Mouse (Mus musculus) lung, postnatal 0 days (tissue): ENCODE measurements around the gene Naa50. TPM values are rescaled to one million over a fixed set of nuclear protein-coding genes. Genes with fewer than 3 reads are reported as not detected.

ENCODE experiments used
- ATAC-seq: fragments of 200-750 bp; cut with Nextera tagmentation; 2 replicates; pipeline ENCODE4 v1.8.0; 2017; ENCODE audit warnings: moderate library complexity
- DNase-seq: peaks from one replicate; pipeline ENCODE4 v3.0.0-alpha.2; 2016; ENCODE audit warnings: low spot score
- H3K27ac ChIP-seq: fragments of 300-500 bp; sonication (generic); 2 replicates; pipeline ENCODE4 v1.5.1; 2014; ENCODE audit warnings: antibody characterized with exemption, mild to moderate bottlenecking, low read length, mixed read lengths
- H3K27me3 ChIP-seq: fragments of 300-500 bp; sonication (generic); replicated peaks from 2 replicates; pipeline ENCODE4 v1.6.1; 2014; ENCODE audit warnings: low read length, mixed read lengths; ENCODE audit not compliant: insufficient read depth
- H3K36me3 ChIP-seq: fragments of 300-500 bp; sonication (generic); 2 replicates; pipeline ENCODE4 v1.6.1; 2014; ENCODE audit warnings: low read length, mixed read lengths; ENCODE audit not compliant: insufficient read depth
- H3K4me1 ChIP-seq: fragments of 300-500 bp; sonication (generic); 2 replicates; pipeline ENCODE4 v1.6.1; 2014; ENCODE audit warnings: antibody characterized with exemption, low read depth, low read length, mixed read lengths; ENCODE audit not compliant: insufficient read depth
- H3K4me2 ChIP-seq: fragments of 300-500 bp; sonication (generic); replicated peaks from 2 replicates; pipeline ENCODE4 v1.6.1; 2014; ENCODE audit warnings: low read depth, mild to moderate bottlenecking, low read length, moderate library complexity, mixed read lengths
- H3K4me3 ChIP-seq: fragments of 300-500 bp; sonication (generic); 2 replicates; pipeline ENCODE4 v1.5.1; 2014; ENCODE audit warnings: low read depth, low read length
- H3K9ac ChIP-seq: fragments of 300-500 bp; sonication (generic); replicated peaks from 2 replicates; pipeline ENCODE4 v1.6.1; 2014; ENCODE audit warnings: low read depth, mild to moderate bottlenecking
- H3K9me3 ChIP-seq: fragments of 300-500 bp; sonication (generic); 2 replicates; pipeline ENCODE4 v1.6.1; 2016; ENCODE audit warnings: low read length, mixed read lengths
- CTCF ChIP-seq: IDR thresholded peaks from 2 replicates; pipeline ENCODE4 v1.5.1; 2016; ENCODE audit warnings: antibody characterized with exemption, mild to moderate bottlenecking
- EP300 ChIP-seq: IDR thresholded peaks from 2 replicates; pipeline ENCODE4 v1.6.1; 2016; ENCODE audit warnings: antibody characterized with exemption, mild to moderate bottlenecking, control low read depth
- WGBS: fragments of 180-500 bp; shearing (Covaris S2); extraction: QIAGEN DNeasy Blood & Tissue Kit; methylation state at CpG from one replicate; pipeline ENCODE4 v1.1.7; 2014; 5-methylcytosine and 5-hydroxymethylcytosine counted together
- polyA plus RNA-seq: library from polyadenylated mRNA; unstranded; fragments of >200 nt; fragmentation: Nextera tagmentation; extraction: Ambion mirVana; gene quantifications from 2 replicates; pipeline ENCODE4 v1.2.1, GENCODE M21; 2015

Gene Naa50
- polyA plus RNA-seq, 1 experiment from 2014 or later = 30.0 TPM

DNA sequence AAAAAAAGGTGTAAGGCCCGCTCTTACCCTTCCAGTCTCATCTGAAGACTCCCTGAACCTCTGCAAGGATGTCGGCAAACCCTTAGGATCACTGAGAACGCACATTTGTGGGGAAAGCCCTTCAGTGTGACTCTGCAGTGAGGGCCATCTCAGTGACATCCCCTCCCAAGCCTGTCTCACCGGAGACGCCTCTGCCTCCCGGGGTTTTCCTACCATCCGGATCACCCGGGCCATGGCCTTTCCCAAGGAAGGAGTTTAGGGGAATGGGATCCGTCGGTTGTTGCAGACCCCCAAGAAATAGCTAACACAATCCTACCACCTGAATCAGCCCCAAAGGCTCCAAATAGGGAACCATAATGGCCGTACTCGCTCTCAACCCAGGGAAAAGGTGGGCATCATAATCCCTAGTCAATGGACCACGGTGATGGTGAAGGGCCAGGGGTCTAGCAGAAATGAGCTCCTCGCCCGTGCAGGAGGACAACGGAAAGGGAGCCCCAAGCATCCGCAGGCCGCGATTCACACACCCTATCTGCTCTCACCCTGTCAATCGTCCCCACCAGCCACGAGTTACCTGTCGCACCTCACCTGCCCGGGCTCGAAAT, 1.2 kb upstream of the Naa50 start:
- Histone ChIP-seq H3K36me3 (no peaks in the 10 kb centered on the region), H3K9ac (peak overlapping the region; percentile 92), H3K9me3 (no peaks in the 10 kb centered on the region), H3K27me3 (no peaks in the 10 kb centered on the region), H3K27ac (peak overlapping the region; percentile 99), H3K4me3 (peak overlapping the region; percentile 99), H3K4me2 (peak overlapping the region; percentile 87), H3K4me1 (peaks cover 3% of the 10 kb centered on the region)
- TF ChIP-seq EP300 (no peak), CTCF (no peak)
- whole genome bisulfite sequencing = 2% methylated on average over 24 of the region's 24 CpGs
- DNase-seq (no peak), ATAC-seq (no peak)

GRCm38 (mm10) chr16:44138979-44139535, 573 bp upstream of the Naa50 start:
- Histone ChIP-seq H3K4me3 (peak overlapping the region; percentile 99), H3K4me1 (peaks cover 3% of the 10 kb centered on the region), H3K36me3 (no peaks in the 10 kb centered on the region), H3K27me3 (no peaks in the 10 kb centered on the region), H3K4me2 (peak overlapping the region; percentile 87), H3K9me3 (no peaks in the 10 kb centered on the region), H3K9ac (peak overlapping the region; percentile 92), H3K27ac (peak overlapping the region; percentile 99)
- peak; percentile 83 for ATAC-seq
- TF ChIP-seq CTCF = no peak
- peak; percentile 90 for TF ChIP-seq EP300
- peak; percentile 98 for DNase-seq
- under 1% methylated on average over 25 of the region's 25 CpGs for WGBS

- Histone ChIP-seq H3K4me3 (peak overlapping the region; percentile 99), H3K4me2 (peak overlapping the region; percentile 87), H3K27ac (peak overlapping the region; percentile 99), H3K4me1 (peaks cover 3% of the 10 kb centered on the region), H3K27me3 (no peaks in the 10 kb centered on the region), H3K9me3 (no peaks in the 10 kb centered on the region), H3K36me3 (no peaks in the 10 kb centered on the region), H3K9ac (peak overlapping the region; percentile 92)
- DNase-seq (peak; percentile 96), ATAC-seq (peak; percentile 62)
- 2% methylated on average over 37 of the region's 44 CpGs for WGBS
- TF ChIP-seq EP300 (no peak), CTCF (peak; percentile 63)
These were observed 657 bp downstream of the Naa50 start for GRCm38 (mm10) chr16:44140186-44140787.

DNA sequence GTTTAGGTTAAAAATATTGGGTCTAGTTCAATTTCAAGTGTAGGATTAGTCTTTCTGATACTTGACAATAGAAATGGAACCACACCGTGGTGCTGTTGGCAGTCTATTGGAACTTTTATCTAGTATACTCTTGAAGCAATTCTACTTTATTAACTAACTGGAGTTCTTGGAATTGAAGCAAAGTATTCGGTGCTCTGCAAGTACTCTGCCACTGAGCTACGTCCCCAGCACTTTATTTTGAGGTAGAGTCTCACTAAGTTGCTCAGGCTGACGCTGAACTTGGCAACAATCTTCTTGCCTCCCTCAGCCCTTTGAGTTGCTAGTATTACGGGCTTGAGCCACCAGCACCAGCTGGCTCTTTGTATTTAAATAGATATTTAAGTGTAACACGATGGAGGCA, 1.9 kb downstream of the Naa50 start:
- Histone ChIP-seq H3K9me3 (no peaks in the 10 kb centered on the region), H3K4me2 (peak overlapping the region; percentile 87; the same call in 1 of the 2 replicates), H3K4me1 (peaks cover 3% of the 10 kb centered on the region; the same call in 1 of the 2 replicates), H3K27me3 (no peaks in the 10 kb centered on the region), H3K4me3 (no peak overlapping the region), H3K9ac (0 out of 2 replicates have a peak overlapping the region, but pooled peaks have one; percentile 27), H3K36me3 (no peaks in the 10 kb centered on the region), H3K27ac (peak overlapping the region; percentile 62)
- ATAC-seq = no peak
- peak; percentile 48 for DNase-seq
- TF ChIP-seq EP300 (no peak), CTCF (no peak)
- WGBS = 20% methylated on average over 6 of the region's 6 CpGs

GRCm38 (mm10) chr16:44149002-44149767, 9.6 kb downstream of the Naa50 start:
- Histone ChIP-seq H3K4me3 (no peak overlapping the region), H3K36me3 (no peaks in the 10 kb centered on the region), H3K9ac (no peak overlapping the region), H3K27ac (no peak overlapping the region), H3K27me3 (no peaks in the 10 kb centered on the region), H3K4me1 (no peaks in the 10 kb centered on the region), H3K4me2 (no peak overlapping the region), H3K9me3 (no peaks in the 10 kb centered on the region)
- TF ChIP-seq EP300 = no peak
- TF ChIP-seq CTCF = peak; percentile 52
- WGBS = 83% methylated on average over 1 of the region's 1 CpGs
- ATAC-seq = no peak
- peak; percentile 38 for DNase-seq

GRCm38 (mm10) chr16:44154497-44155057, 14.9 kb downstream of the Naa50 start:
- no peak overlapping the region for H3K4me2 ChIP-seq
- TF ChIP-seq EP300 (no peak), CTCF (peak; percentile 31)
- no peaks in the 10 kb centered on the region for H3K27me3 ChIP-seq
- 66% methylated on average over 6 of the region's 6 CpGs for whole genome bisulfite sequencing
- DNase-seq (no peak), ATAC-seq (no peak)
- no peak overlapping the region for H3K27ac ChIP-seq
- H3K9me3 ChIP-seq = no peaks in the 10 kb centered on the region
- no peak overlapping the region for H3K9ac ChIP-seq
- no peaks in the 10 kb centered on the region for H3K4me1 ChIP-seq
- H3K4me3 ChIP-seq = no peak overlapping the region
- H3K36me3 ChIP-seq = no peaks in the 10 kb centered on the region
